Mouse (Mus musculus): Measurements from ENCODE around the gene Hist1h2bc. TPM values are rescaled to one million over a fixed set of nuclear protein-coding genes. Genes with fewer than 3 reads are reported as not detected.

Gene Hist1h2bc
- polyA plus RNA-seq, 1 experiment = 55.6 TPM

GRCm38 (mm10) chr13:23685966-23686365 lies 2.0 kb downstream of the Hist1h2bc start:
- Histone ChIP-seq H3K27ac (ENCODE audit: insufficient read depth, low read length) (peak overlapping the region; percentile 98), H3K4me1 (ENCODE audit: control insufficient read depth, insufficient read depth, low read length) (peaks cover 2% of the 10 kb centered on the region; the same call in 1 of the 2 replicates), H3K4me3 (ENCODE audit: insufficient read depth, low read length) (peak overlapping the region; percentile 95)
- TF ChIP-seq CTCF (IDR thresholded peaks at IDR 0.05; ENCODE audit: borderline replicate concordance, insufficient read depth, low read length) = no peak
- TF ChIP-seq POLR2A (IDR thresholded peaks at IDR 0.05; ENCODE audit: low read depth, low read length) = no peak

GRCm38 (mm10) chr13:23687181-23687580 lies 3.2 kb downstream of the Hist1h2bc start:
- H3K4me1 ChIP-seq (ENCODE audit: control insufficient read depth, insufficient read depth, low read length) = no peaks in the 10 kb centered on the region; the same call in 1 of the 2 replicates

GRCm38 (mm10) chr13:23687907-23688306 lies 3.9 kb downstream of the Hist1h2bc start:
- H3K27ac ChIP-seq (ENCODE audit: insufficient read depth, low read length) = no peak overlapping the region
- no peaks in the 10 kb centered on the region for H3K4me1 ChIP-seq (ENCODE audit: control insufficient read depth, insufficient read depth, low read length)
- H3K4me3 ChIP-seq (ENCODE audit: insufficient read depth, low read length) = no peak overlapping the region
- TF ChIP-seq POLR2A (IDR thresholded peaks at IDR 0.05; ENCODE audit: low read depth, low read length) = no peak
- no peak for TF ChIP-seq CTCF (IDR thresholded peaks at IDR 0.05; ENCODE audit: borderline replicate concordance, insufficient read depth, low read length)

More at GRCm38 (mm10) chr13:23687181-23687580, 3.2 kb downstream of the Hist1h2bc start:
- Histone ChIP-seq H3K27ac (ENCODE audit: insufficient read depth, low read length) (no peak overlapping the region), H3K4me3 (ENCODE audit: insufficient read depth, low read length) (no peak overlapping the region)
- TF ChIP-seq CTCF (IDR thresholded peaks at IDR 0.05; ENCODE audit: borderline replicate concordance, insufficient read depth, low read length) (no peak), POLR2A (IDR thresholded peaks at IDR 0.05; ENCODE audit: low read depth, low read length) (no peak)

GRCm38 (mm10) chr13:23688956-23689355 lies 5.0 kb downstream of the Hist1h2bc start:
- H3K27ac ChIP-seq (ENCODE audit: insufficient read depth, low read length) = no peak overlapping the region
- TF ChIP-seq POLR2A (IDR thresholded peaks at IDR 0.05; ENCODE audit: low read depth, low read length) (no peak), CTCF (IDR thresholded peaks at IDR 0.05; ENCODE audit: borderline replicate concordance, insufficient read depth, low read length) (no peak)
- H3K4me1 ChIP-seq (ENCODE audit: control insufficient read depth, insufficient read depth, low read length) = no peaks in the 10 kb centered on the region
- no peak overlapping the region for H3K4me3 ChIP-seq (ENCODE audit: insufficient read depth, low read length)

- no peak overlapping the region for H3K27ac ChIP-seq (ENCODE audit: insufficient read depth, low read length)
- no peak overlapping the region for H3K4me3 ChIP-seq (ENCODE audit: insufficient read depth, low read length)
- TF ChIP-seq CTCF (IDR thresholded peaks at IDR 0.05; ENCODE audit: borderline replicate concordance, insufficient read depth, low read length) (no peak), POLR2A (IDR thresholded peaks at IDR 0.05; ENCODE audit: low read depth, low read length) (no peak)
- no peaks in the 10 kb centered on the region for H3K4me1 ChIP-seq (ENCODE audit: control insufficient read depth, insufficient read depth, low read length)
Observed at GRCm38 (mm10) chr13:23689459-23689858, 5.5 kb downstream of the Hist1h2bc start.

GRCm38 (mm10) chr13:23693856-23694440 lies 9.9 kb downstream of the Hist1h2bc start:
- Histone ChIP-seq H3K4me1 (ENCODE audit: control insufficient read depth, insufficient read depth, low read length) (no peaks in the 10 kb centered on the region), H3K27ac (ENCODE audit: insufficient read depth, low read length) (no peak overlapping the region), H3K4me3 (ENCODE audit: insufficient read depth, low read length) (no peak overlapping the region)
- TF ChIP-seq POLR2A (IDR thresholded peaks at IDR 0.05; ENCODE audit: low read depth, low read length) (no peak), CTCF (IDR thresholded peaks at IDR 0.05; ENCODE audit: borderline replicate concordance, insufficient read depth, low read length) (no peak)

DNA sequence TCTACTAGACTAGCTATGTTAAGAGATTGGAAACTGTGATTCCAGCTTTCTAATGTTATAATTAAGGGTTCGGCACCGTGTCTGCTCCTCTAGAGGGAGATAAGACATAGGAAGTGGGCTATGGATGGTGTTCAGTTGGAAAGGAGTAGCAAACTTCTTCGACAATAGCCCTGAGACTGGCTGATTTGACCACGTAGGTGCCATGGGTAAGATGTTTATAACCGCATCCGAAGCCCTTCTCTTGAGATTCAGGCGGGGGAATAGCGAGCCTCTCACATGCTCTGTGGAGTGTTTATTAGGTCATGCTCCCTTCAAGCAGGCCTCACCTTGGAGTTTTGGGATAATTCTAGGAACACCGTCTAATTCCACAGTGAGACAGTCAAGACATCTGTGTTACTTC lies 11.0 kb downstream of the Hist1h2bc start:
- no peak overlapping the region for H3K4me3 ChIP-seq (ENCODE audit: insufficient read depth, low read length)
- no peak for TF ChIP-seq POLR2A (IDR thresholded peaks at IDR 0.05; ENCODE audit: low read depth, low read length)
- no peak for TF ChIP-seq CTCF (IDR thresholded peaks at IDR 0.05; ENCODE audit: borderline replicate concordance, insufficient read depth, low read length)
- H3K27ac ChIP-seq (ENCODE audit: insufficient read depth, low read length) = no peak overlapping the region
- H3K4me1 ChIP-seq (ENCODE audit: control insufficient read depth, insufficient read depth, low read length) = no peaks in the 10 kb centered on the region

DNA sequence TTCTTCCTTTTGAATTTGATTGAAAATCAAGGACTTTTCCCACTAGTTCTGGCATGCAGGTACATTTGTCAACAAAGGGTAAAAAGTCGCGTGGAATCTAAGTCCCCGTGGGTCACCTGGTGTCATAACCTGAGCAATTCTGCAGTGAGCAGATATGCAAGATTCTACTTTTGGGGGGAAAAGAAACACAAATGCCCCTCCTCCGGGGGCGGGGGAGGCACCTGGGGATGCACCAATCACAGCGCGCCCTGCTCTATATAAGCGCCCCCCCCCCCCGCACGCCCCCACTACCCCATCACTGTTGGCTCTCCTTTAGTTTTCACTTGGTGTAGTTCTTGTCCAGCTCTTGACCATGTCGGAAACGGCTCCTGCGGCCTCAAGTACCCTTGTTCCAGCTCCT lies 11.5 kb downstream of the Hist1h2bc start, which contains the start of gene Hist1h1t:
Gene Hist1h1t (plus strand): TSS at position 301 of the 400 bp plus-strand sequence.
- Histone ChIP-seq H3K27ac (ENCODE audit: insufficient read depth, low read length) (no peak within 1 kb of the TSS), H3K4me1 (ENCODE audit: control insufficient read depth, insufficient read depth, low read length) (no peaks in the 10 kb centered on the region), H3K4me3 (ENCODE audit: insufficient read depth, low read length) (no peak within 1 kb of the TSS)
- no peak for TF ChIP-seq POLR2A (IDR thresholded peaks at IDR 0.05; ENCODE audit: low read depth, low read length)
- no peak for TF ChIP-seq CTCF (IDR thresholded peaks at IDR 0.05; ENCODE audit: borderline replicate concordance, insufficient read depth, low read length)

DNA sequence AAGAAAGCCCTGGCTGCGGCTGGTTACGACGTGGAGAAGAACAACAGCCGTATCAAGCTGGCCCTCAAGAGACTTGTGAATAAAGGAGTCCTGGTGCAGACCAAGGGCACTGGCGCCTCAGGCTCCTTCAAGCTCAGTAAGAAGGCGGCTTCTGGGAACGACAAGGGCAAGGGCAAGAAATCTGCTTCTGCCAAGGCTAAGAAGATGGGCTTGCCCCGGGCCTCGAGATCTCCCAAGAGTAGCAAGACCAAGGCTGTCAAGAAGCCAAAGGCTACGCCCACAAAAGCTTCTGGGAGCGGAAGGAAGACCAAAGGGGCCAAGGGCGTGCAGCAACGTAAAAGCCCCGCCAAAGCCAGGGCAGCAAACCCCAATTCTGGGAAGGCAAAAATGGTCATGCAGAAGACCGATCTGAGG lies 12.1 kb downstream of the Hist1h2bc start:
- no peak for TF ChIP-seq CTCF (IDR thresholded peaks at IDR 0.05; ENCODE audit: borderline replicate concordance, insufficient read depth, low read length)
- no peak for TF ChIP-seq POLR2A (IDR thresholded peaks at IDR 0.05; ENCODE audit: low read depth, low read length)
- no peak overlapping the region for H3K4me3 ChIP-seq (ENCODE audit: insufficient read depth, low read length)

GRCm38 (mm10) chr13:23697491-23698299 lies 13.7 kb downstream of the Hist1h2bc start:
- peak overlapping the region; percentile 32 for H3K27ac ChIP-seq (ENCODE audit: insufficient read depth, low read length)
- H3K4me3 ChIP-seq (ENCODE audit: insufficient read depth, low read length) = peak overlapping the region; percentile 32
- no peak; the same call in none of the 2 replicates for TF ChIP-seq POLR2A (IDR thresholded peaks at IDR 0.05; ENCODE audit: low read depth, low read length)
- TF ChIP-seq CTCF (IDR thresholded peaks at IDR 0.05; ENCODE audit: borderline replicate concordance, insufficient read depth, low read length) = 0 out of 2 replicates have a peak, but pooled peaks have one; percentile 39
- no peaks in the 10 kb centered on the region for H3K4me1 ChIP-seq (ENCODE audit: control insufficient read depth, insufficient read depth, low read length)

More for the DNA sequence above, 12.1 kb downstream of the Hist1h2bc start:
- Histone ChIP-seq H3K4me1 (ENCODE audit: control insufficient read depth, insufficient read depth, low read length) (no peaks in the 10 kb centered on the region), H3K27ac (ENCODE audit: insufficient read depth, low read length) (no peak overlapping the region)

Measured in embryonic fibroblast, embryonic 13.5 days (primary cell).